Mouse (Mus musculus): ENCODE results near the gene Map4k3.

GRCm38 (mm10) chr17:80546227-80546626 lies 182.1 kb downstream of the Map4k3 start:
- no peak for TF ChIP-seq POLR2A (IDR thresholded peaks at IDR 0.05; ENCODE audit: control insufficient read depth, low read depth, low read length)
- no peak for TF ChIP-seq CTCF (IDR thresholded peaks at IDR 0.05; ENCODE audit: control insufficient read depth, insufficient read depth, insufficient replicate concordance, low read depth, low read length)
